Mouse (Mus musculus): ENCODE measurements around the gene Dcbld2.

Gene Dcbld2

GRCm38 (mm10) chr16:58482296-58482695 lies 74.1 kb downstream of the Dcbld2 start:
- no peak for DNase-seq (ENCODE audit: low read depth, low spot score)

GRCm38 (mm10) chr16:58487861-58488260 lies 79.6 kb downstream of the Dcbld2 start:
- no peak for DNase-seq (ENCODE audit: low read depth, low spot score)

- no peak for DNase-seq (ENCODE audit: low read depth, low spot score)
These were observed 88.5 kb downstream of the Dcbld2 start for GRCm38 (mm10) chr16:58496791-58497190.

GRCm38 (mm10) chr16:58497886-58498713 lies 89.9 kb downstream of the Dcbld2 start:
- DNase-seq (ENCODE audit: low read depth, low spot score), result no peak

GRCm38 (mm10) chr16:58499172-58499584 lies 90.9 kb downstream of the Dcbld2 start:
- DNase-seq (ENCODE audit: low read depth, low spot score), result no peak

- DNase-seq (ENCODE audit: low read depth, low spot score), result no peak
These were observed 91.4 kb downstream of the Dcbld2 start for GRCm38 (mm10) chr16:58499650-58500049.

GRCm38 (mm10) chr16:58501760-58502301 lies 93.6 kb downstream of the Dcbld2 start:
- no peak for DNase-seq (ENCODE audit: low read depth, low spot score)

- no peak for DNase-seq (ENCODE audit: low read depth, low spot score)
These were observed 94.3 kb downstream of the Dcbld2 start for GRCm38 (mm10) chr16:58502566-58502965.

- no peak for DNase-seq (ENCODE audit: low read depth, low spot score)
These were observed 96.7 kb downstream of the Dcbld2 start for GRCm38 (mm10) chr16:58504945-58505344.

GRCm38 (mm10) chr16:58512181-58512761 lies 104.0 kb downstream of the Dcbld2 start:
- DNase-seq (ENCODE audit: low read depth, low spot score), result no peak

- DNase-seq (ENCODE audit: low read depth, low spot score), result no peak
These were observed 104.6 kb downstream of the Dcbld2 start for GRCm38 (mm10) chr16:58512887-58513286.

GRCm38 (mm10) chr16:58513755-58514154 lies 105.5 kb downstream of the Dcbld2 start:
- DNase-seq (ENCODE audit: low read depth, low spot score), result no peak

- DNase-seq (ENCODE audit: low read depth, low spot score), result no peak
These were observed 106.3 kb downstream of the Dcbld2 start for GRCm38 (mm10) chr16:58514565-58514964.

- no peak for DNase-seq (ENCODE audit: low read depth, low spot score)
These were observed 107.9 kb downstream of the Dcbld2 start for GRCm38 (mm10) chr16:58516161-58516560.

- DNase-seq (ENCODE audit: low read depth, low spot score), result no peak
These were observed 108.9 kb downstream of the Dcbld2 start for GRCm38 (mm10) chr16:58516960-58517798.

Measured in brain, embryonic 18.5 days (tissue).